Mouse (Mus musculus): Measurements from ENCODE around the gene Cux2.

Gene Cux2

DNA sequence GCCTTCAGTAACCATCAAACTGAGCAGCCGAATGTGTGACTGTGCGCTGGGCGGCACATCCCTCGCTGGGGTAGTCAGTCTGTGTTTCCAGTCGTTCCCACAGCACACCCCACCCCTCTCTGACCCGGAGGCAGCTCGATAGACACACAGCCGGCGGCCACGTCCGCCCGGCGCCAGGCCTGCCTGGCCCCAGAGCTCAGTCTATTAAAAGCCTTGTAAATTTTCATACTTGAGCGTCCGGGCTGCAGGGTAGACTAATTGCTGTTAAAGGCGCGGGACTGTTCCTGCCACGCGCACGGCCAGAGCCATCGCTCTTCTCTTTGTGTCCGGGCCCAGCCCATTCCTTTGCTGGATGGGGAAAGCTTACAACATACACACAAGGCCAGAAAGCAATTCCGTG, 135.9 kb downstream of the Cux2 start:
- DNase-seq: peak; percentile 5 to 15

- DNase-seq: no peak
These were observed 140.5 kb downstream of the Cux2 start for GRCm38 (mm10) chr5:121909226-121909985.

- no peak for DNase-seq
These were observed 144.2 kb downstream of the Cux2 start for GRCm38 (mm10) chr5:121905671-121906070.

DNA sequence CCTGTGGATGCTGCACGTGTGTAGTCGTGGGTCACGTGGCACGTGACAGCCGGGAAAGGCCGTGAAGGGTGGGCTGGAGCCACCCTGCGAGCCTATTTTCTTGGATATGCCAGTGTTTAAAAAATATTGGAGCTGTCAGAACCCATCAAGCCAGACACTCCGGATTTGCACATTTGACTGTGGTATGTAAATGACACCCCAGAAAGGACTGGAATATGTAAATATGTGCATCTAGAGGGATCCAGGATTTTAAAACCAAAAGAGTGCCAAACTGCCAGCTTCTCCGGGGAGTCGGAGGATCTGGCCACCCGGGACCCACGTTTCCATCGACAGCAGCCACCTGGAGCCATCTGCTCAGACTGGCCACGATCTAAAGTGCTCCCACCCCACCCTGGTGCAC, 145.1 kb downstream of the Cux2 start:
- no peak for DNase-seq

- DNase-seq: no peak
These were observed 146.8 kb downstream of the Cux2 start for GRCm38 (mm10) chr5:121902809-121903745.

DNA sequence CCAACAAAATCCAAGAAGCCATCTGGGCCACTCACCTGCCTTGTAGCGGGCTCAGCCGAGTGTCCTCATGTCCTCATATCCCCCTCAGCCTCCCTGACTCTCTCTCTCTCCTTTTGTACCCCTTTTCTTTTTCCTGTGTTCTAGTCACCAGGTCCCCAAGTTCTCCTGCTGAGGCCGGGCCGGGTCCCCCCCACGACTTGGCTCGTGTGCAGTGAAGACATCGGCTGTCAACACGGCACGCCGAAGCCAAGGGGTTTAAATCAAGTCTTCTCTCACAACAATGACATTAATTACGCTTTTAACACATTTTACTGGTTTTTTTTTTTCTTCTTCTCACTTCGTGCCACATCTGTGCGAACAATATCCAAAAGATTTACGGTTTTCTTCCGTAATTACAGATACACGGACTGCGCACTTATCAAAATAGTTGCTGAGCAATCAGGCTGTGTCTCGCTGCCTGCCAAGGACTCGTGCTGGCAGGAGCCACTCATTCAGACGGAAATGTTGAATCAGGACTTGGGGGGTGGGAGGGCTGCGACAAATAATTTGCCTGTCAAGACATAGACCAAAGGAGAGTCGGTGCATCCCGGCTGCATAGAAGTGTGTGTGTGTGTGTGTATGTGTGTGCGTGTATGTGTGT, 154.7 kb downstream of the Cux2 start:
- no peak for DNase-seq

DNA sequence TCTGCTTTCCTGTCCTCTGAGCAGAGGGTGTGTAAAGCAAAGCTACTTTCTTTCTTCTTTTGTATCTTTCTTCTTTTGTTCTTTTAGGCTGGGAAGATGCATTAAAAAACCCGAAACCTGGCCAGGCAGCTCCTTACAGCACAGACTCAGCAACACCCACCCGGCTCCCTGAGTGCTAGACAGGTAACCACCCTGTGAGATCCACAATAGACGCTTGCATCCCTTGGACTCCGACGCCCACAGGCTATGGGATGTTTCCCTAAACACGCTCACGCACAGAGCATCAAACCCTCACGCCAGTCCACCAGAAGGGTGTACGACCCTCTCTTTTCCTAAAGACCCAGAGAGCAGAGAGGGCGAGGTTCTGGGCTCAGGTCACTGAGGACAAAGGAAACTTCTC, 155.3 kb downstream of the Cux2 start:
- DNase-seq: no peak

- DNase-seq: peak in 1 of 2 experiments; percentile 11
These were observed 156.3 kb downstream of the Cux2 start for GRCm38 (mm10) chr5:121893581-121893980.

GRCm38 (mm10) chr5:121892281-121892680, 157.6 kb downstream of the Cux2 start:
- DNase-seq: no peak

GRCm38 (mm10) chr5:121890925-121891324, 159.0 kb downstream of the Cux2 start:
- no peak for DNase-seq

DNA sequence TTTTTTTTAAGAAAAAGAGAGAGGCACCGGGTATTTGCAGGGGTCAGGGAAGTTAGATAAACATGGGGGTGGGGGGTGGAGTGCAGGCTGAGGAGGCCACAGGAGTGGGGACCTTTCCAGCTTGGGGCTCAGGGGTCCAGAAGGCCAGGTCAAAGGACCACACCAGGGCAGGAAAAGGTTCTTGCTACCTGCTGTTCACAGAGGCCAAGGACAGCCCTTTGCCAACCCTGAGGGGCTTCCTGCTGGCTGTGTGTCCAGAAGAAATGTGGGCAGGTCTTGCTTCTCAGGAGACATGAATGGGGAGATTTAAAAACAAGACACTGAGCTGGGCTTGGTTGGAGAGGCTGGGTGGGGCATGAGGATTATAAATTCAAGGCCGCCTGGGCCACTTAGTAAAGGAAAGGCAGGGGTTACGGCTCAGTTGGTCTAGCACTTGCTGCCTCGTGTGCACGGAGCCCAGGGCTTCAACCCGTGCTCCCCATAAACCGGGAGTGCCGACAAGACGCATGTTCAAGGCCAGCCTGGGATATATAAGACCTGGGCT, 160.0 kb downstream of the Cux2 start:
- no peak for DNase-seq

GRCm38 (mm10) chr5:121889375-121889774, 160.5 kb downstream of the Cux2 start:
- DNase-seq: no peak

DNA sequence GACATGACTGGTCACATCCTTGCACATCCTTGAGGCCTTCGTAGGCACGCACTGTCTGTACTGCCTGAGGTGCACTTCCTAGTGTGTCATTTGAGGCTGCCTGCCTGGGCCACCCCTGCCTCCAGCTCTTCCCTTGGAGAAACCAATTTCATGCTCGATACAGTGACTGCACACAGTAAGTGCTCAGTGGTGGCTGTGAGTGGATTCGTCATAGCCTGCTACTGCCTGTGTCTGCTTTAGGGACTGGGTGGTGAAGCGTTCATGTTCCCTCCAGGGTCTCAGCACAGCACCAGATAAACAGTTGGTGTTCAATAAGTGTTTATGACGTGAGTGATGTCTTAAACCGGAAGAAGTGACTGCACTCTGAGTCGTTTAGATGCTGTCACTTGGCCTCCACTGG, 166.5 kb downstream of the Cux2 start:
- no peak for DNase-seq

- DNase-seq: peak; percentile 36 to 76
These were observed 170.7 kb downstream of the Cux2 start for GRCm38 (mm10) chr5:121879211-121879610.

DNA sequence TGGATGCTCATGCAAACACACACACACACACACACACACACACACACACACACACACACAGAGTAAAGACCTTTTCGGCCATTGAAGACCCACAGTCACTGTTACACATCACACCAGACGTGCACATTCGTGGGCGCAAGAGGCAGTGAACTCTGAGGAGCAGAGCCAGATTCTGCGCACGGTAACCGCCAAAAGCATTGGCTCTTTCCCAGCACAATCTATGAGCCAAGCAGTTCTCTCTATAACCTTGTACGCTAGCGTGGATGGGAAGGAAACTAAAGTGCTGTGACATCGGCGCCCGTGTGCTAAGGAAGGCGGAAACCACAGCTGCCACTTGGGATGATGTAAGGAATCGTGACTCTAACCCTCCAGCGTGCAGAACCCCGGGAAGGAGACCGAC, 171.2 kb downstream of the Cux2 start:
- no peak for DNase-seq

DNA sequence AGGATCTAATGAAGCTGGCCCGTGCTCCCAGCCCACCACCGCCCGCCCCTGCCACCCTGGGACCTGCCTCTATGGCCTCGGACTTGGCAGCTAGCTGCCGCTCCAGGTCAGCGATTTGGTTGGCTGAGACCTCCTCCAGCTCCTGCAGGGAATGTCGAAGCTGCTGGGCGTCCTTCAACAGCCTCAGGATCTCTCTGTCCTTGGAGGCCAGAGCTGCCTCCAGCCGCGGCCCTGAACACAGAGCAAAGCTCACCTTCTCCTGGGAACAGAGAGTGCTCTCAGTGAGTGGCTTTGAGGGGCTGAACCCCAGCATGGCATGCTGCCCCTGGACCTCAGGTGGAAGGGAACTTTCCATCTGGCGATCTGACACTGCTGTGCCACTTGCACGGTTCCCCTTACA, 173.0 kb downstream of the Cux2 start:
- DNase-seq: no peak

GRCm38 (mm10) chr5:121875041-121875440, 174.9 kb downstream of the Cux2 start:
- DNase-seq: no peak

GRCm38 (mm10) chr5:121872158-121872557, 177.7 kb downstream of the Cux2 start:
- DNase-seq: peak; percentile 71 to 93

- DNase-seq: peak in 1 of 2 experiments; percentile 37
These were observed 178.3 kb downstream of the Cux2 start for GRCm38 (mm10) chr5:121871515-121872030.

- no peak for DNase-seq
These were observed 179.1 kb downstream of the Cux2 start for GRCm38 (mm10) chr5:121870832-121871231.

GRCm38 (mm10) chr5:121867963-121868362, 181.9 kb downstream of the Cux2 start:
- peak in 1 of 2 experiments; percentile 26 for DNase-seq

GRCm38 (mm10) chr5:121864330-121864729, 185.6 kb downstream of the Cux2 start:
- no peak for DNase-seq

- DNase-seq: no peak
These were observed 187.9 kb downstream of the Cux2 start for GRCm38 (mm10) chr5:121861964-121862363.
